Mouse (Mus musculus) testis, adult 2 months (tissue): ENCODE data around the gene Rhof.
A peak's percentile ranks its signal among the peaks of the same experiment; 100 is the strongest.

ENCODE experiments used
- CTCF ChIP-seq: fragments of 200-500 bp; IDR thresholded peaks from 2 replicates; pipeline ENCODE4 v1.5.1; 2012; ENCODE audit warnings: low read depth, mild to moderate bottlenecking, inconsistent platforms, low read length, moderate library complexity; ENCODE audit not compliant: control insufficient read depth, insufficient read depth, insufficient replicate concordance
- POLR2A ChIP-seq: fragments of 200-500 bp; IDR thresholded peaks from 2 replicates; pipeline ENCODE4 v1.6.1; 2012; ENCODE audit warnings: low read depth, mild to moderate bottlenecking, inconsistent platforms, low read length, moderate library complexity; ENCODE audit not compliant: control insufficient read depth

GRCm38 (mm10) chr5:123156763-123157162 is 24.3 kb upstream of the Rhof start:
- peak; percentile 68; the same call in 1 of the 2 replicates for TF ChIP-seq CTCF
- TF ChIP-seq POLR2A, result no peak
